Mouse (Mus musculus): ENCODE results near the gene Gtf2i. TPM values are rescaled to one million over a fixed set of nuclear protein-coding genes. Genes with fewer than 3 reads are reported as not detected.
A peak's percentile ranks its signal among the peaks of the same experiment; 100 is the strongest.

Gtf2i gene
- polyA plus RNA-seq, 1 experiment = 196 TPM

GRCm38 (mm10) chr5:134255294-134255693 lies 59.3 kb downstream of the Gtf2i start:
- TF ChIP-seq CTCF (IDR thresholded peaks at IDR 0.05; ENCODE audit: borderline replicate concordance, extremely low read depth, insufficient read depth, insufficient read length) (no peak), POLR2A (IDR thresholded peaks at IDR 0.05; ENCODE audit: borderline replicate concordance, extremely low read depth, insufficient read depth, insufficient read length, poor library complexity, severe bottlenecking) (no peak)
- no peak for DNase-seq (ENCODE audit: low read depth)

- TF ChIP-seq CTCF (IDR thresholded peaks at IDR 0.05; ENCODE audit: borderline replicate concordance, extremely low read depth, insufficient read depth, insufficient read length) (no peak), POLR2A (IDR thresholded peaks at IDR 0.05; ENCODE audit: borderline replicate concordance, extremely low read depth, insufficient read depth, insufficient read length, poor library complexity, severe bottlenecking) (no peak)
- DNase-seq (ENCODE audit: low read depth) = no peak
These were observed 60.8 kb downstream of the Gtf2i start for GRCm38 (mm10) chr5:134253806-134254205.

GRCm38 (mm10) chr5:134251083-134251482 lies 63.5 kb downstream of the Gtf2i start:
- no peak for DNase-seq (ENCODE audit: low read depth)
- TF ChIP-seq CTCF (IDR thresholded peaks at IDR 0.05; ENCODE audit: borderline replicate concordance, extremely low read depth, insufficient read depth, insufficient read length) (no peak), POLR2A (IDR thresholded peaks at IDR 0.05; ENCODE audit: borderline replicate concordance, extremely low read depth, insufficient read depth, insufficient read length, poor library complexity, severe bottlenecking) (no peak)

- TF ChIP-seq POLR2A (IDR thresholded peaks at IDR 0.05; ENCODE audit: borderline replicate concordance, extremely low read depth, insufficient read depth, insufficient read length, poor library complexity, severe bottlenecking) (no peak), CTCF (IDR thresholded peaks at IDR 0.05; ENCODE audit: borderline replicate concordance, extremely low read depth, insufficient read depth, insufficient read length) (no peak)
- DNase-seq (ENCODE audit: low read depth) = no peak
These were observed 64.0 kb downstream of the Gtf2i start for GRCm38 (mm10) chr5:134250601-134251000.

GRCm38 (mm10) chr5:134249245-134249649 lies 65.3 kb downstream of the Gtf2i start:
- no peak for TF ChIP-seq CTCF (IDR thresholded peaks at IDR 0.05; ENCODE audit: borderline replicate concordance, extremely low read depth, insufficient read depth, insufficient read length)
- TF ChIP-seq POLR2A (IDR thresholded peaks at IDR 0.05; ENCODE audit: borderline replicate concordance, extremely low read depth, insufficient read depth, insufficient read length, poor library complexity, severe bottlenecking) = no peak

GRCm38 (mm10) chr5:134248608-134249244 lies 65.8 kb downstream of the Gtf2i start:
- TF ChIP-seq CTCF (IDR thresholded peaks at IDR 0.05; ENCODE audit: borderline replicate concordance, extremely low read depth, insufficient read depth, insufficient read length) (no peak), POLR2A (IDR thresholded peaks at IDR 0.05; ENCODE audit: borderline replicate concordance, extremely low read depth, insufficient read depth, insufficient read length, poor library complexity, severe bottlenecking) (no peak)
- DNase-seq (ENCODE audit: low read depth) = no peak

More at GRCm38 (mm10) chr5:134249245-134249649, 65.3 kb downstream of the Gtf2i start:
- no peak for DNase-seq (ENCODE audit: low read depth)

GRCm38 (mm10) chr5:134246146-134246545 lies 68.4 kb downstream of the Gtf2i start:
- TF ChIP-seq POLR2A (IDR thresholded peaks at IDR 0.05; ENCODE audit: borderline replicate concordance, extremely low read depth, insufficient read depth, insufficient read length, poor library complexity, severe bottlenecking) (no peak), CTCF (IDR thresholded peaks at IDR 0.05; ENCODE audit: borderline replicate concordance, extremely low read depth, insufficient read depth, insufficient read length) (no peak)
- DNase-seq (ENCODE audit: low read depth) = no peak

GRCm38 (mm10) chr5:134244890-134245289 lies 69.7 kb downstream of the Gtf2i start:
- no peak for DNase-seq (ENCODE audit: low read depth)

GRCm38 (mm10) chr5:134243661-134244436 lies 70.7 kb downstream of the Gtf2i start:
- no peak for TF ChIP-seq POLR2A (IDR thresholded peaks at IDR 0.05; ENCODE audit: borderline replicate concordance, extremely low read depth, insufficient read depth, insufficient read length, poor library complexity, severe bottlenecking)
- TF ChIP-seq CTCF (IDR thresholded peaks at IDR 0.05; ENCODE audit: borderline replicate concordance, extremely low read depth, insufficient read depth, insufficient read length) = no peak
- DNase-seq (ENCODE audit: low read depth) = no peak

More at GRCm38 (mm10) chr5:134244890-134245289, 69.7 kb downstream of the Gtf2i start:
- no peak for TF ChIP-seq POLR2A (IDR thresholded peaks at IDR 0.05; ENCODE audit: borderline replicate concordance, extremely low read depth, insufficient read depth, insufficient read length, poor library complexity, severe bottlenecking)
- no peak for TF ChIP-seq CTCF (IDR thresholded peaks at IDR 0.05; ENCODE audit: borderline replicate concordance, extremely low read depth, insufficient read depth, insufficient read length)

GRCm38 (mm10) chr5:134241831-134242230 lies 72.7 kb downstream of the Gtf2i start:
- DNase-seq (ENCODE audit: low read depth) = no peak
- no peak for TF ChIP-seq POLR2A (IDR thresholded peaks at IDR 0.05; ENCODE audit: borderline replicate concordance, extremely low read depth, insufficient read depth, insufficient read length, poor library complexity, severe bottlenecking)
- no peak for TF ChIP-seq CTCF (IDR thresholded peaks at IDR 0.05; ENCODE audit: borderline replicate concordance, extremely low read depth, insufficient read depth, insufficient read length)

- DNase-seq (ENCODE audit: low read depth) = peak; percentile 91
These were observed 76.4 kb downstream of the Gtf2i start for GRCm38 (mm10) chr5:134237936-134238760.

More at GRCm38 (mm10) chr5:134237936-134238760, 76.4 kb downstream of the Gtf2i start:
- no peak for TF ChIP-seq CTCF (IDR thresholded peaks at IDR 0.05; ENCODE audit: borderline replicate concordance, extremely low read depth, insufficient read depth, insufficient read length)
- no peak for TF ChIP-seq POLR2A (IDR thresholded peaks at IDR 0.05; ENCODE audit: borderline replicate concordance, extremely low read depth, insufficient read depth, insufficient read length, poor library complexity, severe bottlenecking)

Measured in brain, embryonic 14.5 days (tissue).